Mouse (Mus musculus): ENCODE results near the gene Dmd.

DNA sequence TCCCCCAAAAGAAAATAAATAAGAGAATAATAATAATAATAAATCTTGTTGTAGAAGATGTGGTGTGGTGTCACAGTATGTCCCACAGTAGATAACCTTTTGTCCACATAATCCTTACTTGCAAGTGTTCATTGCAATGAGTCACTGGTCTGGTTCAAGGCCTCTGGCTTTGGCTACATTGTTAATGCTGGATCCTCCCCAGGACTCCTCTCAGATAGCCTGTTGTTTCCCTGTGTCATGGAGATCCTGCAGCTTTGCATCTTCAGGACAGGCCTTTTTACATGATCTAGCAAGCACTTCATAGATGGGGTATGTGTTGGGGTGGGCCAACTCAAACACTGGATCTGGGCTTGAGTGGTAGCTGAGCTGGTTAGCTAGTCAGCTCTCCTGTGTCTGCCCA, 2150.0 kb downstream of the Dmd start:
- TF ChIP-seq POLR2A (IDR thresholded peaks at IDR 0.05; ENCODE audit: borderline replicate concordance, control insufficient read depth, low read depth, low read length) (no peak), CTCF (IDR thresholded peaks at IDR 0.05; ENCODE audit: control insufficient read depth, insufficient read depth, low read length) (no peak)

Measured in bone marrow, adult 2 months (tissue).